22 mouse cellular contexts compared by ENCODE assay signal in the genomic region with DNA sequence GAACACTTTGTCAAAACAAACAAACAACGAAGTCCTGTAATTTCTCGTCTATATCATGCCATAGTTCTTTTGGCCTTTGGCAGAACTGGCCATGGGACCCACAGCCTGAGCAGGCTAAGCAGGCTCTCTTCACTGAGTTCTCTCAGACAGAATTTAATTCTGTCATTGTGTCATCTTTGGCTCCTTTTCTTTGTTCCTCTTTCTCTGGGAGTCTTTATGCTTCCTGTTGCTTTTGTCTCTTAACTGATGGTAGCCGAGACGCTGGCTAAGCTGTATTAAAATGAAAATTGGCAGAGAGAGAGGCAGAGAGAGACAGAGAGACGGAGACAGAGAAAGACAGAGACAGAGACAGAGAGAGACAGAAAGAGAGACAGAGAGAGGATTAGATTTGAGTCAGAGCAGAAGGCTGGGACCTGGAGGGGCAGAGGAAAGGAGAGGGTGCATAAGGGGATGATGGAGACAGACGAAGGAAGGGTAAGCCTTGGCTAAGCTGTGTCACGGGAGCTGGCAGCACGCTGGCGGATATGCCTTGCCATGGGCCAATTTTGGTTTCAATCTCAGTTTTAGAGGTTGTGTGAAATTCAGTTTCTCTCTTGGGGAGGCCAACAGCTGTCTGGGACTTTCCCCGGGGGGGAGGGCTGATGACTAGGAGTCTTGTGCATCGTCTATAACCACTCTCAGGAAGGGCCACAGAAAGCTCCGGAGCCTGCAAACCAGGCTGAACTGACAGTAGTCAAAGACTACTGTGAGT. TPM values are rescaled to one million over a fixed set of nuclear protein-coding genes. Genes with fewer than 3 reads are reported as not detected.
DNase-seq lines count a peak whose midpoint lies in the region; TF ChIP-seq lines count a peak whose summit lies in the region.
"Had no signal": no experiment of that assay in that cellular context is flagged by ENCODE, and none has a peak within 500 bp of the region (broad histone marks: within the 10 kb centered on the region; RNA-seq: fewer than 3 reads in every experiment).

No protein-coding gene starts in this region.

- intact Hi-C loops in gastrocnemius, adult 2 months (cut with DNase I) = no loop called here
- intact Hi-C loops in gastrocnemius, postnatal 14 days (cut with DNase I; ENCODE audit: low total_unique reads) = no loop called here
- intact Hi-C loops in left cerebral cortex, postnatal 36 days (cut with DNase I) = no loop called here

- TF ChIP-seq POLR2A in bone marrow macrophage, adult 2 months (IDR thresholded peaks at IDR 0.05; ENCODE audit: borderline replicate concordance, low read depth, low read length) = no peak

- no peak for TF ChIP-seq CTCF in gastrocnemius, adult 2 months (IDR thresholded peaks at IDR 0.05)
- TF ChIP-seq CTCF in bone marrow macrophage, adult 2 months (IDR thresholded peaks at IDR 0.05; ENCODE audit: low read depth, low read length) = no peak

- no peak overlapping the region; the same call in 1 of the 2 replicates for H3K4me3 ChIP-seq in gastrocnemius, adult 2 months
- peak overlapping the region; percentile 51 for H3K4me3 ChIP-seq in bone marrow macrophage, adult 2 months (ENCODE audit: insufficient read depth, low read length)
- H3K4me3 ChIP-seq: embryonic facial prominence, embryonic 12.5 days; intestine, embryonic 15.5 days; myocyte had no signal

- H3K27ac ChIP-seq in gastrocnemius, adult 2 months = peak overlapping the region; percentile 28; the same call in 1 of the 2 replicates
- H3K27ac ChIP-seq in bone marrow macrophage, adult 2 months (ENCODE audit: insufficient read depth, low read depth, low read length) = peak overlapping the region; percentile 89
- H3K27ac ChIP-seq: embryonic facial prominence, embryonic 12.5 days; intestine, embryonic 15.5 days; liver, embryonic 14.5 days had no signal

- H3K4me1 ChIP-seq in bone marrow macrophage, adult 2 months (ENCODE audit: control insufficient read depth, insufficient read depth, low read length) = peaks cover 47% of the 10 kb centered on the region
- H3K4me1 ChIP-seq: intestine, embryonic 15.5 days had no signal

- DNase-seq in gastrocnemius, adult 2 months = no peak
- no peak for DNase-seq in gastrocnemius, postnatal 14 days
- DNase-seq in A20 (ENCODE audit: low read depth, low spot score) = peak; percentile 92
- peak; percentile 90 for DNase-seq in naive thymus-derived CD4-positive, alpha-beta T cell, adult 2 months (ENCODE audit: low read depth)
- no peak for DNase-seq in layer of hippocampus, adult 11-12 months (ENCODE audit: low spot score)
- DNase-seq in left cerebral cortex, adult 9 months (ENCODE audit: low spot score in 2 of 2) = no peak
- no peak for DNase-seq in left cerebral cortex, postnatal 36 days (ENCODE audit: low spot score in 2 of 2)
- DNase-seq: cerebellum, adult 8-10 months; gastrocnemius, postnatal 25 days; kidney, postnatal 4 days; retina, postnatal 1 day had no signal

RNA-seq across cellular contexts. Expression of gene Lta, which starts 4.8 kb away (rescaled TPM):
- under 1 TPM in 1 of 2 experiments, not detected in 1; 0.41 TPM for total RNA-seq in gastrocnemius, adult 2 months (2021)
- total RNA-seq in gastrocnemius, postnatal 14 days (2021) = under 1 TPM; 0.42 to 0.78 TPM
- polyA plus RNA-seq in bone marrow macrophage, adult 2 months (2012; ENCODE audit: insufficient read depth, insufficient read length, missing spikeins) = not detected in 2 replicates
- total RNA-seq in left cerebral cortex, postnatal 36 days (2021) = 1 to 10 TPM in 1 of 2 experiments, under 1 TPM in 1; 0.44 to 1.1 TPM
- total RNA-seq: heart, postnatal 25 days; megakaryocyte-erythroid progenitor cell, adult 5-6 weeks had no signal

RNA-seq across cellular contexts. Expression of gene Tnf, which starts 8.2 kb away (rescaled TPM):
- not detected for total RNA-seq in gastrocnemius, adult 2 months (2021)
- total RNA-seq in gastrocnemius, postnatal 14 days (2021) = under 1 TPM; 0.24 to 0.68 TPM
- polyA plus RNA-seq in bone marrow macrophage, adult 2 months (2012; ENCODE audit: insufficient read depth, insufficient read length, missing spikeins) = 11.9 and 12.8 TPM in 2 replicates
- total RNA-seq in left cerebral cortex, postnatal 36 days (2021) = under 1 TPM in 1 of 2 experiments, not detected in 1; 0.25 TPM
- polyA plus RNA-seq: forebrain, embryonic 14.5 days; intestine, embryonic 15.5 days; Patski had no signal

RNA-seq across cellular contexts. Expression of gene Gm16181, which starts 10.7 kb away (rescaled TPM):
- not detected for total RNA-seq in gastrocnemius, adult 2 months (2021)
- total RNA-seq in gastrocnemius, postnatal 14 days (2021) = not detected
- polyA plus RNA-seq in bone marrow macrophage, adult 2 months (2012; ENCODE audit: insufficient read depth, insufficient read length, missing spikeins) = not detected in 2 replicates
- total RNA-seq in left cerebral cortex, postnatal 36 days (2021) = not detected
- total RNA-seq: left cerebral cortex, postnatal 10 days; megakaryocyte-erythroid progenitor cell, adult 5-6 weeks had no signal
- polyA plus RNA-seq: embryonic facial prominence, embryonic 12.5 days; forebrain, embryonic 14.5 days; stomach, embryonic 14.5 days had no signal

RNA-seq across cellular contexts. Expression of gene Ltb, which starts 15.7 kb away (rescaled TPM):
- total RNA-seq in gastrocnemius, adult 2 months (2021) = not detected
- total RNA-seq in gastrocnemius, postnatal 14 days (2021) = under 1 TPM in 1 of 2 experiments, not detected in 1; 0.31 TPM
- not detected in 2 replicates for polyA plus RNA-seq in bone marrow macrophage, adult 2 months (2012; ENCODE audit: insufficient read depth, insufficient read length, missing spikeins)
- 1 to 10 TPM; 1.1 to 1.3 TPM for total RNA-seq in left cerebral cortex, postnatal 36 days (2021)
- total RNA-seq: gastrocnemius, postnatal 25 days had no signal
- polyA plus RNA-seq: Patski had no signal

RNA-seq across cellular contexts. Expression of gene Lst1, which starts 21.7 kb away (rescaled TPM):
- 1 to 10 TPM in 1 of 2 experiments, under 1 TPM in 1; 0.67 to 1.2 TPM for total RNA-seq in gastrocnemius, adult 2 months (2021)
- total RNA-seq in gastrocnemius, postnatal 14 days (2021) = 1 to 10 TPM; 1.5 to 2.8 TPM
- 811 and 856 TPM in 2 replicates for polyA plus RNA-seq in bone marrow macrophage, adult 2 months (2012; ENCODE audit: insufficient read depth, insufficient read length, missing spikeins)
- 1 to 10 TPM; 8.6 to 9.9 TPM for total RNA-seq in left cerebral cortex, postnatal 36 days (2021)
- total RNA-seq: megakaryocyte-erythroid progenitor cell, adult 5-6 weeks had no signal
- polyA plus RNA-seq: Patski had no signal

Comparison
In these comparisons a context has a peak if more than half of its experiments do, and no peak if none do; other contexts are left out.
1. DNase-seq: peak in A20 (single experiment) and naive thymus-derived CD4-positive, alpha-beta T cell, adult 2 months (single experiment); none in gastrocnemius, adult 2 months (single experiment), gastrocnemius, postnatal 14 days (single experiment), layer of hippocampus, adult 11-12 months (single experiment), left cerebral cortex, adult 9 months (0 of 2) and left cerebral cortex, postnatal 36 days (0 of 2).